Mouse (Mus musculus) c-Kit-positive CD71-negative TER-119-negative erythroid progenitor cells, embryonic 14.5 days (primary cell): Measurements from ENCODE around the gene Akna.

Experiments
- DNase-seq: peaks from one replicate; pipeline ENCODE4 v3.0.0-alpha.2; 2013; ENCODE audit warnings: low read depth

Gene Akna

GRCm38 (mm10) chr4:63384262-63384661 is 18.9 kb downstream of the Akna start:
- no peak for DNase-seq

- DNase-seq: no peak
These were observed 19.7 kb downstream of the Akna start for GRCm38 (mm10) chr4:63383474-63383873.

GRCm38 (mm10) chr4:63382676-63383369 is 20.3 kb downstream of the Akna start:
- no peak for DNase-seq

GRCm38 (mm10) chr4:63377483-63377882 is 25.7 kb downstream of the Akna start:
- no peak for DNase-seq

GRCm38 (mm10) chr4:63375367-63375766 is 27.8 kb downstream of the Akna start:
- DNase-seq: no peak

- no peak for DNase-seq
These were observed 28.8 kb downstream of the Akna start for GRCm38 (mm10) chr4:63374331-63374730.

GRCm38 (mm10) chr4:63373404-63373803 is 29.8 kb downstream of the Akna start:
- DNase-seq: no peak

GRCm38 (mm10) chr4:63371890-63372289 is 31.3 kb downstream of the Akna start:
- DNase-seq: no peak

- no peak for DNase-seq
These were observed 32.3 kb downstream of the Akna start for GRCm38 (mm10) chr4:63370897-63371296.

- no peak for DNase-seq
These were observed 34.6 kb downstream of the Akna start for GRCm38 (mm10) chr4:63368577-63368976.

GRCm38 (mm10) chr4:63362150-63362549 is 41.0 kb downstream of the Akna start, which contains the start of gene Orm2:
TSS of gene Orm2 (plus strand) at chr4:63362449.
- no peak for DNase-seq

GRCm38 (mm10) chr4:63359861-63360260 is 43.3 kb downstream of the Akna start:
- no peak for DNase-seq

- DNase-seq: no peak
These were observed 46.1 kb downstream of the Akna start for GRCm38 (mm10) chr4:63356981-63357570.

- DNase-seq: no peak
These were observed 47.1 kb downstream of the Akna start, which contains the start of gene Orm3 for GRCm38 (mm10) chr4:63355877-63356665. TSS of gene Orm3 (plus strand) at chr4:63356162.

- DNase-seq: no peak
These were observed 54.6 kb downstream of the Akna start for GRCm38 (mm10) chr4:63348524-63348923.

- DNase-seq: no peak
These were observed 56.5 kb downstream of the Akna start for GRCm38 (mm10) chr4:63346659-63347058.

GRCm38 (mm10) chr4:63345261-63345660 is 57.9 kb downstream of the Akna start:
- no peak for DNase-seq

GRCm38 (mm10) chr4:63344295-63344694 is 58.9 kb downstream of the Akna start, which contains the start of gene Orm1:
TSS of gene Orm1 (plus strand) at chr4:63344560.
- DNase-seq: no peak

- no peak for DNase-seq
These were observed 59.5 kb downstream of the Akna start for GRCm38 (mm10) chr4:63343608-63344007.

- no peak for DNase-seq
These were observed 60.7 kb downstream of the Akna start for GRCm38 (mm10) chr4:63342491-63342890.

GRCm38 (mm10) chr4:63338414-63339076 is 64.6 kb downstream of the Akna start:
- DNase-seq: no peak

- no peak for DNase-seq
These were observed 69.8 kb downstream of the Akna start for GRCm38 (mm10) chr4:63333403-63333802.
